Mouse (Mus musculus) cerebellum, adult 2 months (tissue): ENCODE data around the gene Gapvd1.

Source experiments
- CTCF ChIP-seq: fragments of 200-500 bp; IDR thresholded peaks from 2 replicates; pipeline ENCODE4 v1.5.1; 2011; ENCODE audit warnings: low read depth, mild to moderate bottlenecking, control low read depth, low read length, moderate library complexity, borderline replicate concordance; ENCODE audit not compliant: insufficient read depth
- POLR2A ChIP-seq: fragments of 200-500 bp; IDR thresholded peaks from 2 replicates; pipeline ENCODE4 v1.6.1; 2011; ENCODE audit warnings: low read length, control low read depth, borderline replicate concordance; ENCODE audit not compliant: insufficient read depth

- TF ChIP-seq POLR2A (no peak), CTCF (no peak)
Measured at GRCm38 (mm10) chr2:34668440-34669191, 86.4 kb downstream of the Gapvd1 start.
